Mouse (Mus musculus) CD4-positive helper T cell, adult 2 months (primary cell): ENCODE data around the gene Bptf.
"Not testable (repeated sequence)": the region's sequence is repeated elsewhere in the genome, so short reads cannot be mapped to it uniquely, and the experiment has no call there.

Experiments
- DNase-seq: peaks from one replicate; pipeline ENCODE4 v3.0.0-alpha.2; 2012; ENCODE audit warnings: low read depth, missing footprints, low spot score

The Bptf gene

GRCm38 (mm10) chr11:107018606-107019005, 113.3 kb downstream of the Bptf start:
- DNase-seq = peak; percentile 42

- no peak for DNase-seq
Observed at GRCm38 (mm10) chr11:107017339-107017886, 114.5 kb downstream of the Bptf start.

DNA sequence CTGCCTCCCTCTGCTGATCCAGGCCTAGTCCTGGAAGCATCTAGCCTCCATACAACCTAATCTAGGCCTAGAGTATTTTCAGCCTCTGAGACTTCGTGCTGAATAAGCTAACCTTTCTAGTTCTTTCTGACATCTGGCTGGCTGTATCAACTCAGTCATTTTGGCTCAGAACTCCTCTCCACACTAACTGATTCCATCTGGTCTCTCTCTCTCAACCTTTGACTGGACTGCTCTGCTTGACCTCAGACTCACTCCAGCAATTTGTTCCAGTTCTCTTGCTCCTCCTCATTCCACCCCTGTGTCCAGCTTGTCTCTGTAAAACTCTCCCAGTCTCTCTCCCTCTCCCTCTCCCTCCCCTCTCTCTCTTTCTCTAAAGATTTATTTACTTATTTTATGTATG, 115.0 kb downstream of the Bptf start:
- no peak for DNase-seq

DNA sequence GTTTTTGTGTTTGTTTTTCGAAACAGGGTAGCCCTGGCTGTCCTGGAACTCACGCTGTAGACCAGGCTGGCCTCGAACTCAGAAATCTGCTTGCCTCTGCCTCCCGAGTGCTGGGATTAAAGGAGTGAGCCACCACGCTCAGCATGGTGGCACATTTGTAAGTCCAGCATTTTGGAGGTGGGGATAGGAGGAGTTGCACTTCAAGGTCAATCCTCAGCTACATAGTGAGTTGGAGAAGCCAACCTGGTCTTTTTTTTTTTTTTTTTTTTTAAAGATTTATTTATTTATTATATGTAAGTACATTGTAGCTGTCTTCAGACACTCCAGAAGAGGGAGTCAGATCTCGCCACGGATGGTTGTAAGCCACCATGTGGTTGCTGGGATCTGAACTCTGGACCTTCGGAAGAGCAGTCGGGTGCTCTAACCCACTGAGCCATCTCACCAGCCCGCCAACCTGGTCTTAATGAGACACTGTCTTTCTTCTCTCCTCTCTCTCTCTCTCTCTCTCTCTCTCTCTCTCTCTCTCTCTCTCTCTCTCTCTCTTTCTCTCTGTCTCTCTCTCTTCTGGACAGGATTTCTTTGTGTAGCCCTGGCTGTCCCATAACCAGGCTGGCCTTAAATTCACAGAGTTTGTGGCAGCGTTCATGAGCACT, 116.3 kb downstream of the Bptf start:
- DNase-seq = not testable (repeated sequence)

DNA sequence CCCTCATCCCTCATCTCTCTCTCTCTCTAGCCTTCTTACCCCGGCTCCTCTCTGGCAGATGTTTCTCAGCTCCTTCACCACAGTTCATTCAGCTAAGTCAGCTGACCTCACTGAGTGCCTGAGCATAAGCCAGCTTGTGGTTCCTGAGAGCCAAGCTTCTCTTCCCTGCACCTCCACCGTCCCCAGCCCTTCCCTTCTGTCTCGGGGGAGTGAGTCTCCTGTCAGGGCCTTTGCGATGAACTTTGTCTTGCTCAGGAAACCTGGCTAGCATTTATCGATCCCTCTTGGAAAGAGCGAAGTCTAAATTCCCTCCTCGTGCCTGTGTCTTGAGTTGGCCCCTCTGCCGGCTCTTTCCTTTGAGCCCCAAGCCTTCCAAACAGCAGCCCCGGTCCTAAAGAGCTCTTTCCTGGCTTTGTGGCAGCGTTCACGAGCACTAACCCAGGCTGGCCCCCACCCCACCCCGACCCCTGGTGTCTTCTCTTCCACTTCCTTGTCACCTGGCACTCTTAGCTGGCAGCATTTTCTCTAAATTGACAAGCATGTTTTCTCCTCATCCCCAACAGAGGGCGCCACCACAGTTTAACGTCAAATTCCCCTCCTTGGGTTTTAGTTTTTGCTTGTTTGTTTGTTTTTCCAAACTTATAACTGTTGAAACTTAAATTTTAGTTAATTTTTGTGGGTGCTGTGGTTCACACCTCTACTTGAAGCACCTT, 117.2 kb downstream of the Bptf start:
- DNase-seq = peak; percentile 65

DNA sequence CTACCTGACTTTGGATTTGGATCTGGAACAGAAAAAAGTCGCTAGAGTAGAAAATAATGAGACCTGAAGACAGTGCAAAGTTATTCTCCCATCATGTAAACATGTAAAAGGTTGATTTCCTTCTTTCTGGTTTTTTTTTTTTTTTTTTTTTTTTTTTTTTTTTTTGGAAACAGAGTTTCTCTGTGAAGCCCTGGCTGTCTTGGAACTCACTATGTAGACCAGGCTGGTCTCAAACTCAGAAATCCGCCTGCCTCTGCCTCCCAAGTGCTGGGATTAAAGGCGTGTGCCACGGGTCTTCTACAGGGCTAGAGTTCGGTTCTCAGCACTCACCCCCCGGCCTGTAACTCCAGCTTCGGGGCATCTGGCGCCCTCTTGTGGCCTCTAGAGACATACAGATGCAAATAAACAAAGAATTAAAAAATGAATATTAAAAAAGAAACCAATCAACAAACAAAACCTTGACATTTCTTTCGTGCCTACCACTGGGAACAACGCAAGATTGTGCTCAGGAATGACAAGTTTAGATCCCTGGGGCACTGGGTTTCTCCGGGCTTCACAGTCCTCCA, 117.8 kb downstream of the Bptf start:
- peak; percentile 45 for DNase-seq

DNA sequence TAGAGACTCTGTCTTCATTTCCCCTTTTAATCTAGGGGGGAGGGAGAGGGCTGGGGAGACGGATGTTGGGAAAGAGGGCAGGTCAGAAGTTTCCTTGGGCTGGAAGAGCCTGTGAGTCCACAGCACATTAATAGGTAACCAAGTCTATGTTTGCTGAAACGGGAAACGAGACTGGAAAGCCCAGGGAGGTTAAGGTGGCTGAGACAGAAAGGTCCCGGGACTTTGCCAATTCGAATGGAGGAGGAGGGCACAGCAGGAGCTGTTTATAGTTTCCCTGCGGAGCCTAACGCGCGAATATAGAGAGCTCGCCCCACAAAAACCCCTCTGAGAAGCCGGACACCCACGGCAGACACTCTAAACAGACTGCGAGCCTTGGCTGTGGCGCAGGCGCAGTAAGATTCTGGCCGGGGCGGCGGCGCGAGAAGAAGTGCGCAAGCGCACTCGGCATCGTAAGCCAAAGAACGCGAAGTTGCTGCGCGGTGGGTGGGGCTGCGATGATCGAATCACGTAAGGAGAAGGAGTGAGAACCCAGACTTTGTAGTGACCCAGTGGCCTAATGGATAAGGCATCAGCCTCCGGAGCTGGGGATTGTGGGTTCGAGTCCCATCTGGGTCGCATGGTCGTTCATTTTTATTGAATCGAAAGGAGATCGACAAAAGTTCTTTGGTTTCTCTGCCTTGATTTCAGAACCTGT, 119.5 kb downstream of the Bptf start:
- peak; percentile 97 for DNase-seq

- DNase-seq = no peak
Observed at GRCm38 (mm10) chr11:107011669-107012323, 120.1 kb downstream of the Bptf start.

GRCm38 (mm10) chr11:107011171-107011570, 120.8 kb downstream of the Bptf start:
- DNase-seq = no peak

DNA sequence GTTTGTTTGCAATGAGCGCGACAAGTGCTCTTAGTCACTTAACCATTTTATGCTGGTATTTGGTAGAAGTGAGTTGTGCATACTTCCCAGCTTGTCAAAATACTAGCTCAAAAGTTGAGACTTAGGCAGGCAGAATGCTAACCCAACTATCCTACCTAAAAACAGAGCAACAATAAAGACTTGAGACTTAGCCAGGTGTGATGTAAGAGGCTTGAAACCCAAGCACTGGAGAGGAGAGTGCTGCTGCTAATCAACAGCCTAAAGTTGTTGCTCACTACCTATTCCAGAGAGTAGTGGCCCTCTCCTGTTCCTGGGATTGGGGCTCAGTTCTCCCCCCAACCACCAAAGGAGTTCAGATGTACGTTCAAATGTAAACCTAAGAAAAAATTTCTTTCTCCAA, 121.5 kb downstream of the Bptf start:
- DNase-seq = no peak

GRCm38 (mm10) chr11:107005538-107005937, 126.4 kb downstream of the Bptf start:
- no peak for DNase-seq

- no peak for DNase-seq
Observed at GRCm38 (mm10) chr11:107001760-107002675, 129.9 kb downstream of the Bptf start.

- no peak for DNase-seq
Observed at GRCm38 (mm10) chr11:106999949-107000513, 131.9 kb downstream of the Bptf start.

- peak; percentile 96 for DNase-seq
Observed at GRCm38 (mm10) chr11:106999151-106999948, 132.6 kb downstream of the Bptf start, which contains the start of gene Kpna2. TSS of gene Kpna2 (minus strand) at chr11:106999541.

- DNase-seq = peak; percentile 39
Observed at GRCm38 (mm10) chr11:106998651-106999150, 133.2 kb downstream of the Bptf start.

DNA sequence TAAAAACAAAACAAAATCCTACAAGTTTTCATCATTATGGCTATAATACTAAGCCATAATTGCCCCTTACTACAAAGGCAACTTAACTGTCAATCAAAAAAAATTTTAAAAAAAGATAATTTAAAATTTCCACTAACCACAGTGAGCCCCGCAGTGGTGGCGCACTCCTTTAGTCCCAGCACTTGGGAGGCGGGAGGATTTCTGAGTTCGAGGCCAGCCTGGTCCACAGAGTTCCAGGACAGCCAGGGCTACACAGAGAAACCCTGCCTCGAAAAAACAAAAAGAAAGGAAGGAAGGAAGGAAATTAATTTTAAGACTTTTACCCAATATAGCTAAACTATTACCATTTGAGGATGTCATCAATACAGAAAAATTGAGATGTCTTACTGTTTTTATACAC, 134.0 kb downstream of the Bptf start:
- DNase-seq = no peak

- not testable (repeated sequence) for DNase-seq
Observed at GRCm38 (mm10) chr11:106996492-106996891, 135.4 kb downstream of the Bptf start.

DNA sequence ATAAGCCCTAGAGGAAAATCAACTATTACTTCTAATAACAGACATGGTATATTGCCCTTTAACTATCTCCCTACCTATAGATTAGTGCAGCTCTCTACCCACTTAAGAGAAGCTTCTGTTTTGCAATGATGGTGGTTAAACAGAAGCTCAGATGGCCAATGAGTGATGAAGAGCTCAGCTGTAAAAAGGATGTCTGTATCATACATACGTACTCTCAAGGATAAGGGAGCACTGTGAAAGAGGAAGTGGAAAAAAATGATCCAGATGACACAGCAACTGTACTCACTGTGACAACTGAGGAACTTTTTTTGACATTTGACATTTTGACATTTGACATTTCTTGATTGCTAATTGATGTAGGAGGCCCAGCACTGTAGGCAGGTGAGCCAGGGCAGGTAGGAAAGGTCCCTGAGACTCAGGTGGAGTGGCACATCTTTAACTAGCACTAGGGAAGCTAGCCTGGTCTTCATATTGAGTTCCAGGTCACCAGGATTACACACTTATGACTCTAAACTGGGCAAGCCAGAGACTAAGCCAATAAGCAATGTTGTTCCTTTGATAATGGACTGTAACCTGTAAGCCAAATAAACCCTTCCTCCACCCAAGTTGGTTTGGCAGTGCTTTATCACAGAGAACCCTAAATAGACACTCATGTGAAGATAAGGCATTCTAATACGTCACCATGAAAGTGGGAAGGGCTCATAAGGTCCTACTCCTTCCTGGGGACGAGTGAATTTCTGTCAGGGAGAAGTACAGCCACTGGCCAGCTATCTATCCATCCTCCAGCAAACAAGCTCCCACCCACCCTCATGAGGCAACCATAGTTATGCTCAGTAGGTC, 137.5 kb downstream of the Bptf start:
- peak; percentile 36 for DNase-seq
